13 mouse cellular contexts compared by ENCODE assay signal in the genomic region with DNA sequence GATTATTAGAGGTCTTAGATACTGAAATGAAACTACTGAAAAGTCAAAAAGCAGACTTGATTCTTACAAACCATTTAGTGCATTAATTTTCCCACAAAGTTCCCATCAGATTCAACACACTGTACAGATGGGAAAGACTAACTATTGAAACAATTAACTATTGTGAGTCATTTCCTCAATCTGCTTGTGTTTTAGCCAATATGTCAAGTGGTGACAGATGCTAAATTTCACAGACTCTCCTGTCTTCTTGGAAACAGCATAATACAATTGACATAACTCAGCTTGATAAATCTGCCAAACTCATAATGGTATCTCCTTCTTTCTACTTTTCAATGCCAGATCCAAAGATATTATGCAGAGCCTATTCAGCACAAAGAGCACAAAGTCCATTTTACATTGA.
"Had no signal": no experiment of that assay in that cellular context is flagged by ENCODE, and none has a peak within 500 bp of the region (broad histone marks: within the 10 kb centered on the region; RNA-seq: fewer than 3 reads in every experiment).

No protein-coding gene starts in this region.

- H3K4me3 ChIP-seq: limb, embryonic 15.5 days; liver, embryonic 12.5 days; midbrain, embryonic 10.5 days; myocyte; neural tube, embryonic 15.5 days had no signal

- DNase-seq: kidney, postnatal 10 days; kidney, postnatal 4 days; lung, embryonic 14.5 days; lung, postnatal 10 days; lung, postnatal 4 days; midbrain, embryonic 14.5 days; thymus, adult 2 months; thymus, postnatal 25 days had no signal

- ATAC-seq: liver, embryonic 12.5 days had no signal

- H3K27ac ChIP-seq: limb, embryonic 15.5 days; liver, embryonic 12.5 days; midbrain, embryonic 10.5 days; neural tube, embryonic 15.5 days had no signal
